Mouse (Mus musculus) adrenal gland (tissue): ENCODE measurements around the gene Tent4b.

Experiments used
- intact Hi-C: fragments of 180-260 bp; cut with DNase I; formaldehyde crosslinking; loops from one replicate; pipeline ENCODE4 v1.15.1; 2025

Gene Tent4b

DNA sequence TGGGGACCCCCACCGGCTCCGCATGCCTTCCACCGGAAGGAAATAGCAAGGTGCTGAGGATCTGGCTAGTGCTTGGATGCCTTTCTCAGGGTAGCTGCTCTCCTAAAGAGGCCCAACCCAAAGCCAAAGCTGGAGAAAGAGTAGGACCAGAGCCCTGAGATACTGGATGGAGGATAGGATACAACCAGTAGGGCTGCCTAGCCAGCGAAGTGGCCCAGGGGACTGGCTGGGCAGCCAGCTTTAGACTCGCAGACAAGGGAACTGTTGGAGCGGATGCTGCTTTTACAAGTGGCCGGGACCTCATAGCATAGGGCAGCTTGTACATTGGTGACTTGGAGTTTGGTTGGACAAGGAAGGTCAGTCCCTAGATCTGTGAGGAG lies 74.0 kb downstream of the Tent4b start:
- intact Hi-C loops, result loop anchor here (5.0 kb wide), 2 partner anchors 34 to 74 kb away; no protein-coding TSS in a partner anchor

DNA sequence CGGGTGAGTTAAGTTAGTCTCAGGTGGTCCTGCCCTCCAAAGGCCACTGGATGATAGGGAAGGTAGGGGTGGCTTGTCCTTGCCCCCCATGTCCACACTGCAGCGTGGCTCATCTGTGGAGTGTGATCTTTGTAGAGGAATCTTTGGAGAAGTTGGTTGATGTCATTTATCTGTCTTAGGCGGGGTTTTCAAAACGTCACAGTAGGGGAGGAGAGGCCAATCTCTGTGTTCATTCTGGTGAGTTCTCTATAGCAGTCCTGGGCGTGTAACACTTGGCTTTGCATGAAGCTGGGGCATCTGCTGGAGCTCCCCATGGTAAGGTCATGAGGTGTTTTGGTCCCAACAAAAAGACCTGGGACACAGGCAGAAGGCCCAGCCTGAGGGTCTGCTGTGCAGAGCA lies 75.1 kb downstream of the Tent4b start:
- intact Hi-C loops, result loop anchor here (5.0 kb wide), 2 partner anchors 33 to 73 kb away; no protein-coding TSS in a partner anchor

DNA sequence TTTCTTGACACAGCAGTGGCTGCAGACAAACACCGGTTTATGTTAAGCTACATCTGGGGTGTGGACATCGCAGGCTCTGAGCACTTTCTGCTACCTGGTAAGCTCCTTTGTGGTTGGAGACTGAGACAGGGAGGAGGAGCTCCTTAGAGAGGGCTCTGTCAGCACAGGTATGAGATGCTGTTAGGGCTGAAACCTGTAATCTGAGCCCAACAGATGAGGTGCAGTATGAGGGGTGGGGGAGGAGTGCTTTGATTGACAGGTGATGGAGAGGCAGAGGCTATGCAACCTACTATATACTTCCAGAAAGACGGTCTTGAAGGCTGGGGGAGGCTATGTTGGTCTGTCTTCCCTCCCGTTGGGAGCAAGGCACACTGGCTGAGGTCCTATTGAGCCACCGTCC lies 80.2 kb downstream of the Tent4b start:
- intact Hi-C loops, result no loop called here

DNA sequence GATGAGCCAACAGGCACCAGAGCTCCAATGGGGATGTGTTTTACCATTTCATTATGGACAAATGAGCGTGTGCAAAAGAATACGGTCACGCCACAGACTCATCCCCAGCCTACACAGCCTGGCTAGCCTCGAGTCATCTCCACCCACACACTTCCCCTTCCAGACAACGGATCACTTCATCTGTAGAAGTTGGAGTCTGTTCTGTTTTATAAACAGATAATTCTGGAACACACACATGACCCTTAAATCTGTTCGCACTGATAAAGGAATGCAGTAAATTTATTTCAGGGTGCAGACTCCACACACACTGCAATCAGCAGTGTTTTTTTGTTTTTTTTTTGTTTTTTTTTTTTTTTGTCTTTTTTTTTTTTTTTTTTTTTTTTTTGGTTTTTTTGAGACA lies 80.7 kb downstream of the Tent4b start:
- intact Hi-C loops, result loop anchor here (5.0 to 10.0 kb wide), 2 partner anchors 38 to 245 kb away; partner anchors contain the start of gene Nkd1

DNA sequence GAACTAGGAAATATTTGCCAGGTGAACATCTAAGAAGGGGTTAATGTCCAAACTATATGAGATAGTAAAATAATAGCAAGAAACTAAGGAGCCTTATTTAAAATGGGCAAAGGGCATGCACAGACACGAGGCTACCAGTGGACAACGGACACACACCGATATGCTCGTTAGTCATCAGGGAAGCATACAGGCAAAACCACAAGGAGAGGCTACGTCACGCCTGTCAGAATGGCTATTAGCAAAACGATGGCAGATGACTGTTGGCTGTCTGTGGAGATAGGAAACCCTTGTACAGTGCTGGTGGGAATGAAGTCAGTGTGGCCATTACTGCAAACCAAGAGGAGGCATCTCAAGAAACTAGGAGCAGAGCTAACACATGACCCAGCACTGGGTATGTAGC lies 81.9 kb downstream of the Tent4b start:
- intact Hi-C loops, result loop anchor here (5.0 to 10.0 kb wide), 2 partner anchors 36 to 244 kb away; partner anchors contain the start of gene Nkd1

DNA sequence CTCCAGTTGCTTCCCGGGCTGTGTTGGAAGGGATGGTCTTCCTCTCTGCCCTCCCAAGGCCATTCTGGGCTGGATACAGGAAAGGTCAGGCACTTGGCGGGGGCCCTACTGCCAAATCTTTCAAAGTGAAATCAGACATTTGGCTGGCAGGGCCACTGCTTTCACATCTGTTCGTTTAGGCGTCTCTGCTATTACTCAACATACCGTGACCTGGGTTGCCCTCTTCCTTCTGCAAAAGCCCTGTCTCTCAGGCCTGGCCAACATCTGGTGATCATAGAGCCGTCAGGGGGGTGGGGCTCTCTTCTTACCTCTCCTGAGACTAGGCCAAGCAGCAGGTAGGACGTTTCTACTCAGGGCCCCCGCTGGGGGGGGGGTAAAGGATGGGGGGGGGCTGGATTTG lies 83.7 kb downstream of the Tent4b start:
- intact Hi-C loops, result loop anchor here (5.0 to 10.0 kb wide), 2 partner anchors 35 to 242 kb away; partner anchors contain the start of gene Nkd1

DNA sequence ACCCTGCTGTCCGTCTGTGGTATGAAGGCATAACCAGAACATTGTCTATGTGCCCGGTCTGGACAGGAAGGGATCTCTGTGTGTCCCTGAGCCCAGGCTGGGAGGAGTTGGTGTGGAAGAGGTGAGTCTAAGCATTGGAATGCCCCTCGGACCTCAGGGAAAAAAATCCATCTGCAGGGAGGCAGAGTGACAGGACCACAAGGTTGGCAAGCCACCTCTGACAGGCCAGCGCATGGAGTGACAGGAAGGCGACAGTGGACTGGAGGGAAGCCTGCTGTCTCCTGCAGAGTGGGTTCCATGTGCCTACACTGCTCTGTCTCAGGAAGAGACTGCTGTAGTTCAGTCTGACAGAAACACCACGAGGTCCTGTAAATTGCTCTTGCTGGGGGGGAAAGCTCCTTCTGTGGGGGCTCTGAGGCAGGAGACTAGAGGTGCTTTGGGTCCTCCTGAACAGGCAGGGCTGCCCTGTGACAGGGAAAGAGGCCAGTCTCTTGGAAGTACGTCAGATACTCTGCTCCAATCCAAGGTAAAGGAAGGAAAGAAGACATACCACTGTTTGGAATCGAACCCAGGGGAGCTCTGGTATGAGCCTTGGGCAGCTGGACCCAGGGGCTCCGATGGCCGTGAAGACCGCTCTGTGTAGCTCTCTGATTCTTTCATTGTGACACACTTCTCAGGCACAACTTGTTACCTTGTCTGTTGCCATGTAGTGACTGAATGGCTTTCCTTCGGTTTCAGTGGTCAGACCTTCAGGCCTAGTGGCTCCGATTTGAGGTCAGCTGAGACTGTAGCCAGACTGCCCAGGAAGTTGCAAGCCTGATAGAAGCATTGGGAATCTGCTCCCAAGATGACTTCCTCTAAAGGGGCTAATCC lies 84.5 kb downstream of the Tent4b start:
- intact Hi-C loops, result loop anchor here (5.0 to 10.0 kb wide), 2 partner anchors 34 to 241 kb away; partner anchors contain the start of gene Nkd1

DNA sequence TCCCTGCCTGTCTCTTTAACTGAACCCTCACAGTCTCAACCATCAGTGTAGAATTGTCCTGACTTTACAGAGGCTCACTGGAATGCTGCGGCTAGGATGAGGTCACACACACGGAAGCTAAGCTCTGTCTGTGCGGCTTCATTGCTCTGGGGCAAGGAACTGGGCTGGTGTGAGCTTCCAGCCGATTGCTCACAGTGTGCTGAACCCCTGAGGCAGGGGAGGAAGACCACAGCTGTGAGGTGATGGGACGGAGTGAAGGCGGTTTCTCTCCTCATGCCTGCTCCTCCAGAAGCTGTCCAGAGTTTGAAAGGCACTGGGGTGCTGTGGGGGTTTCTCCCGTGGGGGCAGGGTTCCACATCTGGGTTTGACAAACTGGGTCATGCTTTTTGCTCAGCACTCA lies 85.7 kb downstream of the Tent4b start:
- intact Hi-C loops, result loop anchor here (5.0 to 10.0 kb wide), 2 partner anchors 33 to 240 kb away; partner anchors contain the start of gene Nkd1

DNA sequence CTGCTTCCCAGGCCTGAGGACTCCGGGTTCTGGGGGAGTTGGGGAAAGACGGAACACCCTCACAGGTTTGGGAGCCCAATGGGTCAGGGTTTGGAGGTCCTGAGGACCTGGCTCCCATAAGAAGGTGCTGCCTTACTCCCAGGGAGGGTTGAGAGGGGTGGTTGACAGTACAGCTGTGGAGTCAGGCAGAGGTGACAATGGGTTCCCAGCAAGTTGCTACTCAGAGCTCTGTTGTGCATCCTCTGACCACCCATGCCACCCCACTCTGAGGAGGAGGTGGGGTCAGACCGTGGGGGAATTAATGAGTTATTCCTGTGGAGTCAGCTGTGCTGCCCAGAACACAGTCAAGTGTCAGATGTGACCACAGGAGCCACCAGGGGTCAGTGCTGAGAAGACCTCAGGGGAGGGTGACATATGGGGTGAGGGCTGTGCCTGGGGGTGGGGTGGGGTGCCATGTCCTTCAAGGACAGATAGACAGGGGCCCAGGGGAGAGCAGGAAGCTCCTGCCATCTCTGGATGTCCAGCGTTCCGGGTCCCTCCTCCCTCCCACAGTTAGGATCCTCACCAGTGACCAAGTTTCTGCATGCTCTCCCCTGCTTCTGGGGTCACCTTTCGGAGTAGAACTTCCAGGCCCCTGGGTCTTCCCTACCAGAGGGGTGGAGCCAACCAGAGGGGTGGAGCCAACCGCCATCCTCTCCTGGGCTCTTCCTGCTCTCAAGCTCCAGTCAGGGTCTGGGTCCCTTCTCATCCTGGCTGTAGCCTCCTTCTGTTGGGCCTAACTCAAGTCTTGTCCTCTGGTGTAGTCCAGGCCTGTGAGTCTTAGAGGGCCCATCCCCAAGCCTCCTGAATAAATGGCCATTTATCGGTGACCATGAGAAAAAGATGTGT lies 86.7 kb downstream of the Tent4b start:
- intact Hi-C loops, result loop anchor here (10.0 kb wide), 1 partner anchor 239 kb away; the partner anchor contains the start of gene Nkd1

DNA sequence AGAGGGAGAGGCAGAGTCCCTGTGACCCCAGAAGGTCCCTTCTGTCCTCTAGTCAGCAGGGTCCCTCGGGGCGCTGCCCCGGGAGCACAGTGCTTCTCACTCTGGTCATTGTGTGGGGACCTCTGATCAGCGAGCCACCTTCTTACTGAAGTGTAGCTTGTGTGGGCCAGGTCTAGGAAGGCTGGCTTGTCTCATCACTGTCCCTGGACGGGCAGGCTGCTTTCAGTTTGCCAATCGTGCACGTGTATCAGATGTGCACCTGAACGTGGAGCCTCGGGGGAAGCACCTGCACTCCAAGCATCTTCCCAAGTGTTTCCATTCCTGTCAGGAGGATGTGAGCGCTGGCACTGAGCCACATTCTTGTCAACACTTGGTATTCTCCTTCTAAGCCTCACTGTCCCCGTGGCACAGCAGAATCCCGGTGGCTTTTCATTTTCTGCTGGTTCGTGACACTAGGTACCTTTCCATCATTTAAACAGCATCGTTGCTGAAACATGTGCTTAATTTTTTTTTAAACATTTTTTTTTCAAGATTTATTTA lies 87.5 kb downstream of the Tent4b start:
- intact Hi-C loops, result loop anchor here (10.0 kb wide), 1 partner anchor 238 kb away; the partner anchor contains the start of gene Nkd1

DNA sequence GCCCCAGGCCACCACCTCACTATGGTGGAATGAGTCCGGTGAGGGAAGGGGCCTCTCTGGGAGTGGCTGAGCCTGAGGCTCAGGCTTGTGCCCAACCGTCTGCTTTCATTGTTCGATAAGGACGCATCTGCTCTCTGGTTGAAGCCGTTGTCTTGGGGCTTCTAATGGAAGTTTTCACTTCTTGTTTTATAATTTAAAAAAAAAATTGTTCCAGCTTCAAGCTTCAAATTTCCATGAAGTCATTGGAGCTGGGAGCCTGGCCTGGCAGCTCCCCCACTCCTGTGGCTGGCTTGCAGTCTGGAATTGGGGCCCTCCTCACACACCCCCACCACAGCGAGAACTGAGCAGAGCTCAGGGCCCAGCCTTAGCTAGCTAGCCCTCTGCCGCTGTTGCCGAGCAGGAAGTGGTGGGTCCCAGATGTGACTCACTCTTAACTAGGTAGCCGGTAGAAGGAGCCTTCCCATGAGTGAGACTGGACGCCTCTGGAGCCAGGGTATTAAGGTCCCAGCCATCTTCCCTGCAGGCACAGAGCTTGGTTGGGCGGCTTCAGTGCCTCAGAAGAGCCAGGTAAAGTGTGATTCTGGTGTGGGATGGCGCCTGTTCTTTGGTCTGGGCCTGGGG lies 89.7 kb downstream of the Tent4b start:
- intact Hi-C loops, result loop anchor here (10.0 kb wide), 1 partner anchor 236 kb away; the partner anchor contains the start of gene Nkd1

DNA sequence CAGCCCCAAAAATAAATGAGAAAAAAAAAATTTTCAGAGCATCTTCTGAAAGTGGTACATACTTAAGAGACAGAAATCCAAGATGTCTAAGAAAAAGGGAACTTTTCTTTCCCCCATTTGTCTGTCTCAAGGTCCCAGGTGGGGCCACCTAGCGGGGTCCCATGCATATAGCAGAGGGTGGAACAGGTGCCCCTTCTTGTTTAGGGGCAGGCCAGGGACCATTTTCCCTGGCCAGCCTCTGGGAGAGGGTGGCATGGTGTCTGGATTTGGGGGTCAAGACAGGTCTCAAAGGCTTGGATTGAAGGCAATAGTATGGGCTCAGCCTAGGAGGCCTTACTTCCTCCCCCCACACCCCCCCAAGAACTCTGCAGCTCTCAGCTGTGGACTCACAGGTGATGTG lies 90.9 kb downstream of the Tent4b start:
- intact Hi-C loops, result loop anchor here (10.0 kb wide), 1 partner anchor 235 kb away; the partner anchor contains the start of gene Nkd1

DNA sequence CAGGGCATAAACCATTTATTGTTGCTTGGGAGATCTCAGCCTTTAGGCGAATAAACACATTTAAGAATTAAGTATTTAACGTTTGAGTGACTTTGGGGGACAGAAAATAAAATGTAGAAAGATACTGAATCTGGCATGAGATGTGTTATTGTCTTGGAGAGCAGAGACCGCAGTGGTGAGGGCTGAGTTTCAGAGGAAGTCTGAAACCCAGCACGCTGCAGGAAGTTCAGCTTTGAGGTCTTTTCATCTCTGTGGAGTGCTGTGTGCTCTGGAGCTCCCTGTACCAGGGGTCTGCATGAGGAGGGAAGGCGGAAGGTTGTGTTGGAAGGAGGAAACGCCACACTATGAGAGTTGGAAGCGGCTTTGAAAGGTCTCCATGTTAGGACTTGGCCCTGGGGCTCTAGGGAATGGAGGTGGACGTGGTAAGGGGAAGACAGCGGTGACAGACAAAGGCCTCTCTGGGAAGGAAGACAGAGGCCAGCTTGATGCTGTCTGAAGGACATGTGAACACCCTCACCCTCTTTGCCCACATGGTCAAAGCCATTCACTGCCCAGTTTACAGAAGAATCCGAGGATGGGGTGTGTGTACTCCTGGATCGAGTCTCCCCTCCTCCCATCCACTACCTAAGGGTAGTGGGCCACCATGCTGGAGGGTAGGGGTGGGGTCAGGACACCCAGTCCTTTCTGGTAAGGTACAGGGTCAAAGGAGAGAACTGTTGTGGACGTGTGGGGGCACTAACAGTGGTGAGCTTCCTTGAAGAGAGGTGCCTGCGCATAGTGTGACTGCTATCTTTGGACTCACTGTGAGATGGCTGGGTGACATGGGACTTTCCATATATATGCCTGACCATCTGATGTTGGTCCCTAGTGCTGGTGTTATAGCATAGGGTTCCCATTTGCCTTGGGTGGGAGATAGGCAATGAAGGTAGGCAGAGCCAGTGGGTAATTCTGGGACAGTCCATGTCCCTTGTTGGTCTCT lies 91.6 kb downstream of the Tent4b start:
- intact Hi-C loops, result no loop called here

DNA sequence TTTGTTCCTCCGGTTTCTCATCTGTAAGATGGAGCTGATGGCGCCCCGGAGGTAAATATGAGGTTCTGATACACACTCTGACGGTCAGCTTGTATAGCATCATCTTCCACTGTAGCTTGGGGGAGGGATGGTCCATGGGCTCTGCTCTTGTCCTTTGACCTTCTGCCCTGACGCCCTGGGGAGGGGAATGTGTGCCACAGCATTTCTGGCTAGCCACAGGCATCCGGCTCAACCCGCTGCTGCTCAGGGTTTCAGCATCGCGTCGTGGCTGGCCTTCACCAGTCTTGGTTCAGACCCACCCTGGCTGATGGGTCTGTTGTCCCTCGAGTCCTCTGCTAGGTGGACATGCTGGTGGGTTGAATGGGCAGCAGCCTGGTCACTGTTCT lies 92.3 kb downstream of the Tent4b start:
- intact Hi-C loops, result no loop called here

DNA sequence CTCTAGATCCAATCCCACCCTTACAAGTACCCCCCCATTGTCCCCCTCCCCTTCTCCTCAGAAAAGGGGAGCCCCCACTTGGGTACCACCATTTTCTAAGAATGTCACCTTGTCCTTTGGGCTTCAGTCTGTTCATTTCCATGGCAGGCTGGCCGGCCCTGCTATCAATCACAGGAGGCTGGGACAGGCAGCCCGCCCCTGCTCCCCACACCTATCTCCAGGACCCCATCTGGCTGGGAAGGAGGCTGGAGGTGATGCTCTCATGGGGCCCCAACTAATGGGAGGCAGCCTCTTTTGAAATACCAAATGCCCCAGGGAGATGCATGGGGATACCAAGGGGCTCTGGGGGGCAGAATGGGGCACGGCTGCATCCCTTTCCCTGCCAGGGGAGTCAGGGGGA lies 93.9 kb downstream of the Tent4b start:
- intact Hi-C loops, result no loop called here

DNA sequence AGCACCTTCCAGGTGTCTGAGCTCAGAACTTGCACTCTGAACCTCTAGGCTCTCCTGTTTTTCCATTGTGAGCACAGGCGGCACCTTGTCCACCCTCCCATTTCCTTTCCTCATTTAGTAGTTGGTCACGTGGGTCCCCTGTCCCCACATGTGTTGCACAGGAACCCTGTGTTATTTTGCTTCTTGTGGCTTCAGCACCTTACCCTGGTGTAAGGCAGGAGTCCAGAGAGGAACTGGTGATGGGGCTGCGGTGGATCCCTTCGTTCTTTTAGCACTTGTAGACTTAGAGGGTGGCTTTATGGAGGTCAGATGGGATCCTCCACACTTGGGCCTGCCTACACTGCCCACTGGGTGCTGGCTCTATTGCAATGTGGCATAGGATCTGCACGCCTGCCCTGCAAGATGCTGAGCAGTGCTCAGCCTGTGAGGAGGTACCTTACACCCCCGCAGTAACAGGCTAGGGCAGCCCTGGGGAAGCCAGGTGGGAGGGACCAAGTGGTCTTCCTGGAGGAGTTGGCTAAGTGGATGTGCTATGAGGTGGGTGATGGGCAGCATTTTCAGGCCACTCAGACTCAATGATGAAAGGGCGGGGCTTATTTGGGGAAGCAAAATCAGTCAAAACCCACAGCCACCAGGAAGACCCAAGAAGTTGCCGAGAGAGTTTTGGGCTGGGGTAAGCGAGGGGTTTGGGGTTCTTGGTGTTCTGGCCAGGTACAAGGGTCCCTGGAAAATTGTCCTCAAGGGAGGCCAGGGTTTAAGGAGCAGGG lies 94.8 kb downstream of the Tent4b start:
- intact Hi-C loops, result no loop called here

DNA sequence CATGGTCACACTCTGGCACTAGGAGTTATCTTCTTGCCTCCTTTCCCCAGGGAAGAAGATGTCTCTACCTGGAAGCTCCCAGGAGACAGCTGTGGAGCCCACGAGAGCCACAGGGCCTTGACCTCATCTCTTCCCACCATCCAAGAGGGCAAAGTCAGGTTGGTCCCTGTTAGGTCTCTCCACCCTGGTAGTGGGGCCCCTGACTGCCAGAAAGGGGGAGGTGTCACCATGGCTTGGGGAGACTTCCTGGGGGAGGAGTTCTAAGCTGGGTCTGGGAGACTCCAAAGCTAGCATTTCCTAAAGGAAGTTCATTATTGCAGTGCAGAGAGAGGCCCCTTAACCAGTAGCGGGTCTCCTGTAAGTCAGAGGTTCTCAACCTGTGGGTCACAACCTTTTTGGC lies 96.0 kb downstream of the Tent4b start:
- intact Hi-C loops, result no loop called here

DNA sequence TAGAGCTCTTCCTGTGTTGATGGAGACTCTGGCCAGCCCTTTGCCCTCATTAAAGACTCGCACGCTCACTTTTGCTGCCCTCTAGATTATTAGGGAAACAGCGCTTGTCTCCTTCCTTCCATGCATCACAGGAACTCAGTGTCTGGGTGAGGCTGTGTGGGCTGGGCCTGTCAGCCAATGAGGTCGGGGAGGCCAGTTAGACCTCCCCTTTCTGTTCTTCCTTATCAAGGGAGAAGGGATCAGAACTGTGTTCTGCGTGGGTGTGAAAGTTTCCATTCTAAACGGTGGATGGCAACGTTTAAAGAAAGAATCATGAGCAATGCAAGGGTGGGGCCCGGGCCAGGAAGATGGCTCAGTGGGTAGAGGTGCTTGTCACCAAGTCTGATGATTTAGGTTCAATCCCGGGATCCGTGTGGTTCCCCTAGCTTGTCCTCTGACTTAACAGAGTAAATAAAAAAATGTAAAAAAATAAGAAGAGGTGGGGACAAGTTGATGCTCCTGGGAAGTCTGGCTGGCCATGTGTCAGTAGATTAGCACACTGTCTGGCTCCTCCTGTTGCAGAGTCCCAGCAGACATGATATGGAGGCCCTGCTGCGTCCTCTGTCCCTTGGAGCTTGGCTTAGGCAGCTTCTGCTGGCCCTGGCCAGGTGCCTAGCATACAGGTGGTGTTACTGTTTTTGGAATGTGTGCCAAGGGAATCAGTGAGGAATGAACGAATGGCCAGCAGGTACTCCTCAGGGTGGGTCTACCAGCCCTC lies 99.1 kb downstream of the Tent4b start:
- intact Hi-C loops, result no loop called here
